Mouse (Mus musculus): ENCODE measurements around the gene Vmn2r69. TPM values are rescaled to one million over a fixed set of nuclear protein-coding genes. Genes with fewer than 3 reads are reported as not detected.

Gene Vmn2r69
- not detected in 2 replicates for polyA plus RNA-seq (2014; fragmentation: Nextera tagmentation; extraction: Ambion mirVana)

DNA sequence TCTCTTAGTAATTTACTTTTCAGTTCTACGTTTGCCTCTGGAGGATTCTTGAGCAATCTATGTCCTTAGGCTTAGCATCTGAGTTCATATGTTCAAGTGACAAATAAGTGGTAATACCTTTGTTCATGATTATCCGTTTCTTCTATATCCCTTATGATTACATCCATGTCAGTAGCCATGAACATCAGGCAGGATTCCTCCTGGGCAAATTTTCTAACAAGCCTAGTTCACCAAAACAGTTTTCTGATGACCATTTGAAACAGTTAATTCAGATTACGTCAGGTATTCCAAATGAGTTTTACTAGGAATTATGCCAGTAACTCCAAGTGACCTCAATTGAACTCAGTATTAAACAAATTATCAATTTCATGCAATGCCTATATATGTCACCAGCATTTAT, at the start of gene Vmn2r69:
Gene Vmn2r69, minus strand, starts transcription at position 101 of the 400 bp plus-strand sequence.
- Histone ChIP-seq H3K4me3 (replicated peaks; ENCODE audit: low read depth, low read length) (no peak within 1 kb of the TSS), H3K4me1 (ENCODE audit: control insufficient read depth, insufficient read depth, low read length) (no peaks in the 10 kb centered on the region), H3K27me3 (ENCODE audit: control insufficient read depth, insufficient read depth, low read length) (no peaks in the 10 kb centered on the region), H3K36me3 (ENCODE audit: control insufficient read depth, insufficient read depth, low read length) (no peaks in the 10 kb centered on the region), H3K4me2 (ENCODE audit: low read length) (no peak within 1 kb of the TSS), H3K9me3 (ENCODE audit: control insufficient read depth, low read length) (no peaks in the 10 kb centered on the region), H3K27ac (replicated peaks; ENCODE audit: low read depth, low read length) (no peak within 1 kb of the TSS), H3K9ac (replicated peaks; ENCODE audit: low read length) (no peak within 1 kb of the TSS)
- no peak for ATAC-seq (ENCODE audit: low FRiP score, low TSS enrichment)
- DNase-seq, result no peak
- WGBS, result 62% methylated on average over 3 of the region's 3 CpGs

Other genes with a start within 250 kb of the Vmn2r69 start
- gene Vmn2r68, start 178.1 kb downstream of the Vmn2r69 start, polyA plus RNA-seq (2014; fragmentation: Nextera tagmentation; extraction: Ambion mirVana), result not detected in 2 replicates
- not detected in 2 replicates for gene Vmn2r71, start 147.2 kb upstream of the Vmn2r69 start, polyA plus RNA-seq (2014; fragmentation: Nextera tagmentation; extraction: Ambion mirVana)
- gene Vmn2r70, start 153.3 kb upstream of the Vmn2r69 start, polyA plus RNA-seq (2014; fragmentation: Nextera tagmentation; extraction: Ambion mirVana), result not detected in 2 replicates